Mouse (Mus musculus): ENCODE measurements at regions not wholly inside any gene's neighbourhood (a gene's known extent, or its start where the extent isn't known, plus 50 kb on each side); places are given as distances from the start of the nearest gene placed in this dataset.
A peak's percentile ranks its signal among the peaks of the same experiment; 100 is the strongest.

DNA sequence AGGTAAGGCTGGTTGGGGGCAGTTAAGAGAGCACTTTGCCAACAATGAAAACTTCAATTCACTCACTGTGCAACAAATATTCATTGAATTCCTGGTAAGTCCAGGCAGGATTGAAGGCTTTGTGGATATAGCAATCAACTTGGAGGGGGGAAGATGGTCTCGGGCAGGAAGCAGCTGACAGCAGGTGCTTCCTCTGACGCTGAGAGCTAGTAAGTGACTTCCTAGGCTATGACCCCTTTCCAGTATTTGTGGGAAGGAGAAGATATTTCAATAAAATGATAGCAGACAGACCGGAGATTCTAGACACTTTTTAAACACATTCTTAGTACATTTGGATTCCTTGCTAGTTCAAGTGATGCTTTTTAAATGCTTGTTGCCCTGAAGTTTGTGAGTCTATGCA lies 195.0 kb downstream of the Dusp6 start:
- ATAC-seq (replicated peaks; ENCODE audit: poor library complexity, severe bottlenecking): 0 out of 2 replicates have a peak, but pooled peaks have one; percentile 8

DNA sequence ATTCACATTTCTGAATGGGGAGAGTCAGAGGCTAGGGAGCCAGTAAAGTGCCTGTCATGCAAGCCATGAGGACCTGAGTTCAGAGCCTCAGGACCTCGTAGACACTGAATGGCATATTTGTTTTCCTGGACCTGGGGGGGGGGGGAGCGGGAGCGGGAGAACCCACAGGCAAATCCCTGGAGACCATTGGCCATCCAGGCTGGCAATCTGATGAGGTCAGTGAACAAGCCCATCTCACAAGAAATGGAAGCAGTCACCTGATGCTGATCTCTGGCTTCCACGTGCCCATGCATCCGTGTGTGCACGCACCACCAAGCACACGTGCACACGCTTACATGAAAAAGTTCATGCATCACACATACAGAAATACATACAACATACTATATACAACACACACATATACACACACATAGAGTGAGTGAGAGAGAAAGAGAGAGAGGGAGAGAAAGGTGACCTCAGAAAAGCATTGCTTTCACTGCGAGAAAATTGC lies 196.2 kb downstream of the Dusp6 start:
- ATAC-seq (replicated peaks; ENCODE audit: poor library complexity, severe bottlenecking): no peak

DNA sequence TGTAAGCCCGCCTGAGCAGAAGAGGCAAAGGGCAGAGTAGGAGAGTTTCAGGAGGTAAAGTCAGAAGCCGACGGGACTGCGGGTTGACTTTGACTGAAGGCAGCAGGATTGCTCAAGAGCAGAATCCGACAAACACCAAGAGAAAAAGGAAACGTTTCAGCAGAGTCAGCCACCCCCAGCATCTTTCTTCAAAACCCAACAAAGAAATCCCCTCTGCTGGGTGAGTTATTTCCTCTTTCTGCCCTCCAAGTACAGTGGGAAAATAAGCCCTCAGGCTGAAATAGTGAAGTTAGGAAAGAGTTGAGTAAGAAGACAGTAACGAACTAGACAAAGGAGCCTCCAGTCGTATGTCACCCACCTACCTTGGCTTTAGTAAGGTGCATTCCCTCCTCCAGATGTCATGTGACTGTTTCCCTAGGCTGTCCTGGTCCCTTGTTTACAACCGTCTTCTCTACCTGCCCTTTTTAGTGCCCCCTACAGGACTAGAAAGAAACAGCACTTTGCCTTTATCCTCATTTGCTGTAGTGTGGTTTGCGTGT lies 196.9 kb downstream of the Dusp6 start:
- peak; percentile 69 for ATAC-seq (replicated peaks; ENCODE audit: poor library complexity, severe bottlenecking)

DNA sequence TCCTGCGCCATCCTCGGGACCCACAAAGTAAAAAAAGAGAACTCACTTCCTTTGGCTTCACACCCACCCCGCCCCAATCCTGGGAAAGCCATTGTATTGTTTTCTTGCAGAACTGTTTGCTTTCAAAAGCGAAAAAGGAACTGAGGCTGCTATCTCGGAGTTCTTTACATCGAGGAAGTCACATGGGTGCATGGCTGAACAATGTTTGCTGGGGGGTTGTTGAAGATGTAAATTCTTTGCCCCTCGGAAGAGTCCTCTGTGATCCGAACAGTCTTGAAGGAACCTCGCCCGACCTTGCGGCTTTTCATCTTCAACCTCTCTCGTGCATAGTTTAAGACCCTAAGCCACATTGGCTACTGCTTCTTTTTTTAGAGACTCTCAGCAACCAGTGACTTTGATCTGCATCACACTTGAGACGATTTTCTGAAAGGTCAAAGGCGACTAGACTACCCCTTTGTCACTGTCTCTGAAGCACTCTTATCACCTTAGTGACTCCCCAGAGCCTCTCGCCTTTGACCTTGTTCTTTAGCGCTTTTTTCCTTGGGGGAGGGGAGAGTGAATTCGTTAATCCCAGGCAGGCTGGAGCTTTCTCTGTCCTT lies 197.9 kb downstream of the Dusp6 start:
- peak; percentile 18 for ATAC-seq (replicated peaks; ENCODE audit: poor library complexity, severe bottlenecking)

DNA sequence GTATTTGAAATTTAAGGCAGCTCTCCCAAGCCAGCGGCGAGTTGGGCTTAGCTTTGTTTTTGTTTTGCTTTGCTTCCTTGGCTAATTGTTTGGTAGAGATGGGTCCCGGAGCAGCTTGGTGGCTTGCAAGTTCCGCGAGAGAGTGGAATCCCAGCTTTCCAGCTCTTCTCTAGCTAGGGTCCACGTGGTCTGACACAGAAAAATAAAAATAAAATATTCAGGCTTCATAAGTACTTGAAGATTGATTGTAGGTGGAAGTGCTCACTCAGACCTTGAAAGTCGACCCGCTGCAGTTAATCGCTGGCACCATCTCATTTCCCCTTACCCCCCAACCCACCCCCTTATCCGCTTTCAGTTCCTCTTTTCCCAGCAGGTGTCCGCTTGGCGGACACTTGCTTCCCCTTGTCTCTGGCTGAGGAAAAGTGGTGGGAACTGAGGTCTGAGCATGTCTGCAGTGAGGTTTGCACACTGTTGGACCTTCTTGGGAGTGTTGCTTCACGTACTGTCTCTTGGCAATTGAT lies 198.5 kb downstream of the Dusp6 start:
- peak; percentile 60 for ATAC-seq (replicated peaks; ENCODE audit: poor library complexity, severe bottlenecking)

DNA sequence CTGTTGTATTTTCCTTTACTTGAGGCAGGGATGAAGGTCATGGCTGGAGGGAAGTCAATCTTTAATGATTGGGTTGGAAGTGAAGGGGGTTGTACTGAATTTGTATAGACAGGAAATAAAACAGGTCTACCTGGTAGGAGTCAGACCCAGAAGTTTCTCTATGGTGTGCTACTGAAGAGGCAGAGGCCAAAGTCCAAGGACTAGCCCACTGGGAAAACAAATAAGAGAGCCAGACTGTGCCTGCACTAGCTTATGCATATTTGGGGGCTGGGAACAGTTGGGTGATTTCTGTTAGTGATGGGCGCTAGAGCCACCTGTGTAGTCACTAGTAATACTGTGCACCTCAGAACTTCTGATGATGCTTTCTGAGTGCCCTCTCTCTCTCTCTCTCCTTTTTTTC lies 203.7 kb downstream of the Dusp6 start:
- ATAC-seq (replicated peaks; ENCODE audit: poor library complexity, severe bottlenecking): no peak

DNA sequence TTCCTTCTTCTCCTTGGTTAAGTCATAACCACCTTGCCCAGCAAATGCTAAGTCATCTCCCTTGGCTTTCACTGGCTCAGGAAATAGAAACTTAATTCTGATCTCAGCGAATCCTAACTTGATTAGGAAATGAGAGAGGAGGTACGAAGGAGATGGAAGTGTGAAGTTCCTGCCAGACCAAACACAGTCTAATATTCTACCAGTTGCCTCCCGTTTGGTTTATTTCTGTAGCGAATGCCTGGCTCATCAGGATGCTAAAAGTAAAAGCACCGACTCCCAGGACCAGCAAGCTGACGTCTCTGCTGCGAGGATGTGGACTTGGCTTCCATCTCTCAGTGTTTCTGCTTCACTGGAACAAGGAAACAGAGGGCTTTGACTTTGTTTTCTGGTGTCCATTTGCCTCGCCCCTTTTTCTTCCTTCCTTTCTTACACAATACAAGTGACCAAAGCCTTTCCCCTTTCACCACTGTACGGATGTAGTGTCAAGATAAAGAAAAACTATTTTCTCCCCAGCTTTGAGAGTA lies 204.3 kb downstream of the Dusp6 start:
- peak; percentile 76 for ATAC-seq (replicated peaks; ENCODE audit: poor library complexity, severe bottlenecking)

DNA sequence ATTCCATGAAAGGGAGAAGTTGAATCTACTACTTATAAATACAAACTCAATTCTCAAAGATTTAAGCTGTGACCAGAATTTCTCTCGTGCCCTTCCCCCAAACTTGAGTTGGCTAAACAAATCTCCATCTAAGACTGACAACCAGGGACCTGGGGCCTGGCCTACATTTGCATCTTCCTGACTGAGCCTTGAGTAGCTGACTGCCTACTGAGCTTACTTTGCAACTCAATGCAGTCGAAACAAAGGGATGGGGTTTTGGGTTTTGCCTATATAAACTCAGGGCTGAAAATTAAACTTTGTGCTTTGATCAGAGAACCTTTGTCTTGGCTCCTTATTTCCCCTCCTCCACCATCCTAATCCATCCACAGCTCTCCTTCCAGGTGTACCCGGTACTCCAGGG lies 205.9 kb downstream of the Dusp6 start:
- no peak for ATAC-seq (replicated peaks; ENCODE audit: poor library complexity, severe bottlenecking)

DNA sequence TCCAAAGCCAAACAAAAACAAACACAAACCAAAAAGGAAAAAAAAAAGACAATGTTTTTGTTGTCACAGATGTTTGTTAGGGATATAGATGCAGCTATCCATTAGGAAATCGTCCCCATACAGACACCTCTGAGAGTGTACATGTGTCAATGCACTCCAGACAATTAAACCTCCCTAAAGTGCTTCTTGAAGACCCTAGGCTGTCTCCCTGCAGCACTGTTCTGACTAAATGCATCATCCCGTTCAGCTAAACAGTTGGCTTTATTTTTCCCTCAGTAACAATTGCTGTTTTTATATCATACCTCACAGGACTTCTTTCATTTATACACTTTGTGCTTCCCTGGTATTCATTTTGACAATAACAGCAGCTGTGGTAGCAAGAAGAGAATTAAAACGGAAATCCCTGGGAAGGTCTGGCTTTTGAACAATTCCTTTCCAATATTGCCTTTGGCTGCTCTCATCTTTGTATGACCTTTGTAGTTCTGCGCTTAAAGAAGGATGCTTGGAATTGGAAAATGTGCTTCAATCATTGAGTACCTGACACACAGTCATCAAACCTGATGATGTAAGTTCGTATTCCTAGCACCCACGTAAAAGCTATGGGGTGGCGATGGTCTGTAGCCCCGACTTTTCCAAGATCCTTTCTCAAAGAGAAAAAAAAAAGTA lies 208.9 kb downstream of the Dusp6 start:
- ATAC-seq (replicated peaks; ENCODE audit: poor library complexity, severe bottlenecking): no peak

DNA sequence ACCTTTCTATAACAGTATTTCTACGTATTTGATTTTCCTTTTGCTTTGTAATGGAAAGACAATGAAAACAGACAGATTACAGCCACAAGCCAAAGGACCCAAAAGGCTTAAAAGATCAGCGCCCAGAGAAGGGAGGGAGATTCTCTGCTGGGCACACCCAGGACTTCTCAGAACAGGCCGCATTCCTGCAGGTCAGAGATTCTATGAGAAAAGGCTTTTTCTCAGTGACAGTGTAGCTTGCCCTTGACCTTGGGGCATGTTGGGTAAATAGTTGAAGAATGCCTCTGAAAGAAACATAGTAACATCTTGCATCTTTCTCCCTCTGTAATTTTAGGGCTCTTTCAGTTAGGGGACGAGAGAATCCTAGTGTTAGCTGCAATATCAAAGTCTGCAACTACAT lies 209.8 kb downstream of the Dusp6 start:
- ATAC-seq (replicated peaks; ENCODE audit: poor library complexity, severe bottlenecking): no peak

DNA sequence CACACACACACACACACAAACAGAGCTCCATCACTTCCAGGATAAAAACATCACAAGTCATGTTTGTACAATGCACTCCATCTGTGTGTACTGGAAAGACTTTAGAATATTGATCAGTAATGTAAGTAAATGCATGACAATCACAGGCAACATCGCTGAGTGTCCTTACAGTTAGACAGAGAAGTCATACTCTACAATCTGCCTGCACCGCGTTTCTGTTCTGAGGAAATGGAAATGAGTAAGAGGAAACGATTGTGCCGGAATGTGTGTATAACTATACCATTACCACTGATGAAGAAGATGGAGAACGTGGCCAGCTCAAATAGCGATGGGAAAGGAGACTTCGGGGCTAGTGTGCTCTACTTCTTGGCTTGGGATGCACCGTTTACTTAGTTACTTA lies 210.7 kb downstream of the Dusp6 start:
- ATAC-seq (replicated peaks; ENCODE audit: poor library complexity, severe bottlenecking): no peak

DNA sequence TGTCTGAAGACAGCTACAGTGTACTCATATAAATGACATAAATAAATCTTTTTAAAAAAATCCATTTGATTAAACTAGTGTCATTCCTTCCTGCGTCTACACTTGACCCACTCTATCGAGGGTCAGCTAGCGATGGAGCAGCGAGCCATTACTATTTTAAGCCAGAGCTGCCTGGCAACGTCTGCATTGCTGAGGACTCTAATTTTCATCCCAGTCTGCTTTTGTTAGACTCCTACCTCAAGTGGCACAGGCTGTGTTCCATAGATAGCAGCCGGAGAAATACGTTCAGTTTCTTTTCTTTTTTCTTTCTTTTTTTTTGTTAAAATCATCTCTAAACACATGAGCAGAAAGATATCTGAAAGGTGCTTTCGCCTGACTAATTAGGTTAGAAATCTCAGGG lies 211.5 kb downstream of the Dusp6 start:
- no peak for ATAC-seq (replicated peaks; ENCODE audit: poor library complexity, severe bottlenecking)

DNA sequence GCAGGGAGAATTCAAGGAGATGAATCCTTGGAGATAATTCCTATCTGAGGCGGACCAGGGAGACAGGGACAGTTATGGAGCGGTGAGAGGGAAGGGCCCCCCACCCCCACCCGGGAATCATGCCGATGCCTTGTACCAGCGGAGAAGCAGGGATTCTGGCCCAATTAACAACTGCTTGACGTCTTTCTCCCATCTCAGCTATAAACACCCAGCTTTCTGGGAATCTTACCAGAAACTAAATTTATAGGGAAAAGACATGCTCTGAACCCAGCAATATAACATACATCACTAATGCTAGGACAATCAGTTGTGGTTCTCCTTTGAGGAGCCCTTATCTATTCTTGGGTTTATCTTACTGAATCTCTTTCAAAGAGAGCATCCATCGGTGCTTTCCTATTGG lies 213.2 kb downstream of the Dusp6 start:
- ATAC-seq (replicated peaks; ENCODE audit: poor library complexity, severe bottlenecking): no peak

DNA sequence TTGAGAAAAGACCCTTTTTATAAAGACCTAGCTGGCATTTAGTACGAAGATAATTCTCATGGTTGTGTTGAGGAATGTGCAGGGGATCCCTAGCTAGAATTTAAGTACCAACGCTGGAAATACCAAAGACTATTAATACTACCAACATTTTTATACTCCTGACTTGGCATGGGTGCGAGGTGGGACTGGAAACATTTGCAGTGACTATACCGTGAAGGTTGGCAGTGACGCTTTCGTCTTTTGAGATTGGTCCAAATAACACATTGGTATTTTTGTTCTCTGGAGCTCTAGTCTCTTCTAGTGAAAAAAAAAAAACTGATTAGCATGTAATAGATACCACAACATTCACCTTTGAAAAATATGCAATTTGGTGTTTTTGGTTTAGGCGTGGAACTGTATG lies 213.7 kb downstream of the Dusp6 start:
- no peak for ATAC-seq (replicated peaks; ENCODE audit: poor library complexity, severe bottlenecking)

DNA sequence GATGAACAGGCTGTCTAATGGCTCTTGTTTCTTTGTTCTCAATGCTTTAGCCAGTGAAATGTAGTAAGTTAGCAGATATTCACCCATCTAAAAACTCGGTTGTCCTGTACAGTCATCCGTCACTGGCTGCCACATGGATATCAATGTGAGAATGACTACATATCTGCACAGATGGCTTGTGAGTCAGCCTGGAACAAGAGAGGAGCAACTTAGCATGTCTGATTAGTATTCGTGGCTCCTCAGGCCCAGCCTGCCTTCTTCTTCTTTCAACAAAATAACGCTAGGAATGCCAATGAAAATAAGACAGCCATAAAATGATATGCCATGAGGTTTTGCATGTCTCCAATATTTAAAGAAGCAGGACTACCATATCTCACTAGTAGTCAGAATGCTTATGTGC lies 217.5 kb downstream of the Dusp6 start:
- ATAC-seq (replicated peaks; ENCODE audit: poor library complexity, severe bottlenecking): no peak

DNA sequence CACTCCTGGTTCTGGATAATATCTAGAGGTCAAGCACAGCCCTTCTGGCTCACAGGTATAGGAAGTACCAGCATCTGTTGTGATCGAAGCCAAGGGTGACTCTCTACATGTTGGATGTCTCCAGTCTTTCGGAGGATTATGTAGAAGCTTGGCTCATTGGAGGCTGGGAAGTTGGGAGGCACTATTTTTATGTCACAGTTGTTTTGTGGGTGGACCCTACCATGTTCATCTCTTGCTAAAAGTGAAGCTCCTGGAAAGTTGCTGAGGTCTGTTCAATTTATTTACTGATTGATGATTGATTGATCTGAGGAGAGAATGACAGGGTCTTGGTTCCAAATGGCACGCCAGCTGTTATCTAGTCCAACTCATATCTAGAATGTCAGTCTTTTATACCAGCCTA lies 219.0 kb downstream of the Dusp6 start:
- no peak for ATAC-seq (replicated peaks; ENCODE audit: poor library complexity, severe bottlenecking)

DNA sequence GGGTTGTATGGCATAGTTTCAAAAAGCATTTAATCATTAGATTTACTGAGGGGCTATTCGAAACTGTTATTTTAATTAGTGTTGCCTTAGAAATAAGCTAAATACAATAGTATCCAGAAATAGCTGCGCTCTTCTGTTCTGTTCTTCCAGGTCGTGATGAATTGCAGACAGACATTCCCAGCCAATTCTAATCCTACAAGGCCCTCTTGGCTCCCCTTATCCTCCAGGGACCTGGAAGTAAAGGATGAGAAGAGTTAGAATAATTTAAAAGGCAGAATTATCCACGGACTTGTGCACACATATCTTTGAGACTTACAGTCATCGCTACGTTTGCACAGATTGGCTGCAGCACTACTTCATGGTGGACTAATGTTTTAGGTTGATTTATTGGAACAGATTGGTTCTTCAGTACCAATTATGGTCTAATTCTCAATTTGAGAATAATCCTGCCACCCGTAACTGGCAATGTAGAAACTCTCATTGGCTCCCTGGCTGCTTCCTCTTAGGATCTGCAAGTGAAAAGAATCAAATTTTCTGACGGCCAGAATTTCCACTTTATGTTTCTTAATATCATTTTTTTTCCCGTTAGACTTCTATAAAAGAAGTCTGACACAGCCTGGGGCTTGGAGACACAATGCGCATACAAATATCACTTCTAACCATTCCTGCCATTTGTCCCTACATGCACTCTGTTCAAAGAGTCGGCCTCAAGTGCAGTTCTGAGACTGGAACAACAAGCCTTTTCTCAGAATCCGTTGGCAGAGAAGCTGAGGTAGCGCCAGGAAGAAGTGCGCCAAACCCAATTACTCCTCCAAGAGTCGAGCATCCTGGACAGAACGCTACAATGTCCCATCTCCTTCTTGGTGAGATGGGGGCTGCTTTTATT lies 225.4 kb downstream of the Dusp6 start:
- ATAC-seq (replicated peaks; ENCODE audit: poor library complexity, severe bottlenecking): no peak

DNA sequence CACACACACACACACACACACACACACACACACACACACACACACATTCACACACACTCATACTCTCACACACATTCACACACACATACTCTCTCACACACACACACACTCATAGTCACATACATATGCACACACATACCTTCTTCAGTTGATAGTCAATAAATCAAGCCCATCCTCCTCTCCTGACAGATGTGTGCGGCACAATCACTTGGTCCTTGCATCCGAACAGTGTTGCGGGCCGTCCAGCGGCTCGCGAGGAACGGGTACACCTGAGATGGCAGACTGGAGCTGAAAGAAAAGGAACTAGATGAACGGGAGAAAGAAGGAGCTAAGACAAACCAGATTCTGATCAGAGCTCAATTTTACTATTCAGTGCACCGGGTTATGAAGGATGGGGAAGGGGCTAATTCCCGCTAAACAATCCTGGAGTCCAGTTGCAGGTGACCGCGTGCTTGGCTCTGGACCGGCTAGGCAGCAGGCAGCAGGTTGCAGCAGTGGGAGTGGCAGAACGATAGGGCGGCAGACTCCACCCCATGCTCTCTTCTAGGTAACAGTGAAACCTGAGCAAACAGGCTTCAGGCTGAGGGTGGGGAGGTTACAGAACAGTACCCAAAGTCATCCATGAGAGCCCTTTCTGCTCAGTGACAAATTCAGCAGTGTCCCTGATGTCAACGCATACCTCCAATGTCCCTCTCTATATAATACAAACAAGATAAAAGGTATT lies 247.8 kb downstream of the Csl start:
- ATAC-seq (replicated peaks; ENCODE audit: poor library complexity, severe bottlenecking): no peak

DNA sequence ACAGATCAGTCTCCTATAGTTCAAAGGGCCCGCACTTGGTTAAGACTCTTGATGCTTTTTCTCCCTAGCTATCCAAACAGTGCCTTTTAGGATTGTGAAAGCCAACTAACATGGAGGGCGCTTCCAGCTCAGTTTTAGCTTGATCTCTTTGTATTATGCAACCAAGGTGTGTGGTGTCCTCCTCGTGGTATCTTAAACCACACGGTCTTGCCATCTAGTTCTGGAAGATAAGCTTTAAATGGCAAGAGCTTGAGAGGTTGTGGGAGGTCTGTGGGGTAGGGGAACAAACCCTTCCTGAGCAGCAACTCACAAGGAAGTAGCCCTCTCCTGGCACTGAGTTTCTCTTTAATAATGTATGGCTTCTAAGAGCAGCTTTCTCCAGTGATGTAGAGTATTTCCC lies 241.5 kb downstream of the Csl start:
- peak; percentile 70 for ATAC-seq (replicated peaks; ENCODE audit: poor library complexity, severe bottlenecking)

DNA sequence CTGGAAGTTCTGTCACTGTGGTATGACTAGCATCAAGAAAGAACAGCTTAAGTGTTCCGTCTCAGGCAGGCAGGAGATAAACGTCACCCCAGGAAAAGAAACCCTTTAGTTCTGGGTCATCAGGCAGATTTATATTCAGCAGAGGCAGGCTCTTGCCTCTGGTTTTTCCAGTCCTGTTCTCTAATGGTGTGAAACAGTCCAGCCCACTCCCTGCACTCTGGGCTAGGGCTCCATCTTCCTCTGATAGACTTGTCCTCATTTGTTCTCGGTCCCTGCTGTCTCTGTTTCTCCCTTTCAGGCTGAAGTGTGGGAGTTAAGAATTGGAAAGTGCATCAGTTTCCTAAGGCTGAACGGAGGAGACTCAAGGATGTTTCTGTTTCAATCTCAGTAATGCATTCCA lies 240.0 kb downstream of the Csl start:
- ATAC-seq (replicated peaks; ENCODE audit: poor library complexity, severe bottlenecking): no peak

Data from granulocyte monocyte progenitor cell, adult 5-6 weeks (primary cell).